Mouse (Mus musculus) kidney, embryonic 16.5 days (tissue): ENCODE results near the gene Sorbs2. TPM values are rescaled to one million over a fixed set of nuclear protein-coding genes. Genes with fewer than 3 reads are reported as not detected.
A peak's percentile ranks its signal among the peaks of the same experiment; 100 is the strongest.

Experiments
- ATAC-seq: fragments of 200-750 bp; cut with Nextera tagmentation; 2 replicates; pipeline ENCODE4 v1.8.0; 2017; ENCODE audit warnings: moderate TSS enrichment; ENCODE audit not compliant: low FRiP score, low TSS enrichment
- H3K27ac ChIP-seq: fragments of 300-500 bp; sonication (generic); 2 replicates; pipeline ENCODE4 v1.5.1; 2014; ENCODE audit warnings: low read length
- H3K27me3 ChIP-seq: fragments of 300-500 bp; sonication (generic); 2 replicates; pipeline ENCODE4 v1.6.1; 2014; ENCODE audit warnings: low read length, control low read depth, mixed read lengths; ENCODE audit not compliant: insufficient read depth
- H3K36me3 ChIP-seq: fragments of 300-500 bp; sonication (generic); 2 replicates; pipeline ENCODE4 v1.6.1; 2014; ENCODE audit warnings: low read length, control low read depth, mixed read lengths; ENCODE audit not compliant: insufficient read depth
- H3K4me1 ChIP-seq: fragments of 300-500 bp; sonication (generic); 2 replicates; pipeline ENCODE4 v1.6.1; 2014; ENCODE audit warnings: low read length, control low read depth, mixed read lengths; ENCODE audit not compliant: insufficient read depth
- H3K4me2 ChIP-seq: fragments of 300-500 bp; sonication (generic); replicated peaks from 2 replicates; pipeline ENCODE4 v1.6.1; 2014; ENCODE audit warnings: low read depth, low read length
- H3K4me3 ChIP-seq: fragments of 300-500 bp; sonication (generic); 2 replicates; pipeline ENCODE4 v1.5.1; 2014; ENCODE audit warnings: mild to moderate bottlenecking, low read length
- H3K9ac ChIP-seq: fragments of 300-500 bp; sonication (generic); replicated peaks from 2 replicates; pipeline ENCODE4 v1.6.1; 2014; ENCODE audit warnings: low read length
- H3K9me3 ChIP-seq: fragments of 300-500 bp; sonication (generic); 2 replicates; pipeline ENCODE4 v1.6.1; 2016; ENCODE audit warnings: low read length, control low read depth
- WGBS: fragments of 180-500 bp; shearing (Covaris S2); extraction: QIAGEN DNeasy Blood & Tissue Kit; methylation state at CpG from one replicate; pipeline ENCODE4 v1.1.7; 2014; 5-methylcytosine and 5-hydroxymethylcytosine counted together
- polyA plus RNA-seq: library from polyadenylated mRNA; unstranded; fragments of >200 nt; fragmentation: Nextera tagmentation; extraction: Ambion mirVana; gene quantifications from 2 replicates; pipeline ENCODE4 v1.2.1, GENCODE M21; 2015

Sorbs2 gene
- polyA plus RNA-seq, 1 experiment from 2014 or later = 35.5 TPM

DNA sequence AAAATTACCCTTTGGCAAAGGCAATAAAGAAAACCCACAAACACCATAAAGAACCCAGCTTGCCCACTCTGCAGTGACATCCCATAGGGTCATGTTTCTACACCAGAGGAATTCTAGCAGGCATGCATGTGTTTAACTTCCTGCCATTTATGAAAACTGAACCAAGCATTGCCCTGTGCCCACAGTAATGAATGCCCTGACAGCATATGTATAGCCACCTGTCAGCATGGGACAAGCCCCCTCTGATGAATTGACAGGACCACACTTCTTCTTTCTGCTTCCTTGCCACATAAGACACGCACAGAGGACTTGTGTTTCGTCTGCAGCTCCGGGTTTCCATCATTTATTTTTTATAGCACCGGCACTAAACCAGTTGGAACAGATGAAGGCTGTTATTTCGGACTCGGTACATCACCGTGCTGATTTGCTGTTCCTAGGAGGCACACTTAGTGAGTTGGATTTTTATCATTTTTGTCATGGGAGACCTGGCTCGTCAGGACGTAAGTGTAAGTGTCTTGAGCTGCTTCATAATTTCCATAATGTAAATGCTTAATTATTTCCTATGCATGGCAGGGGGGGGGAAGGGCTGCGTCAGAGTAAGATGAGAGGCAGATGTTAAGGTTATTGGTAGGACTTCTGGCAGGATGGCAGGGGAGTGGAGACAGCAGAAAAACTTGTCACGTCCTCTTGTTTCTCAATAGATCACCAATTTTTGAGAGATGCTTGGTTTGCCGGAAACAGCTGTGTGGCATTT is 180.5 kb downstream of the Sorbs2 start:
- H3K4me3 ChIP-seq = no peak overlapping the region
- H3K27ac ChIP-seq = peak overlapping the region; percentile 43
- no peak overlapping the region for H3K9ac ChIP-seq
- H3K36me3 ChIP-seq = no peaks in the 10 kb centered on the region
- H3K27me3 ChIP-seq = no peaks in the 10 kb centered on the region
- H3K4me1 ChIP-seq = peaks cover 36% of the 10 kb centered on the region
- peaks cover 6% of the 10 kb centered on the region for H3K9me3 ChIP-seq
- ATAC-seq = 0 out of 2 replicates have a peak, but pooled peaks have one; percentile 24
- 25% methylated on average over 12 of the region's 12 CpGs for WGBS
- peak overlapping the region; percentile 36; the same call in 1 of the 2 replicates for H3K4me2 ChIP-seq

DNA sequence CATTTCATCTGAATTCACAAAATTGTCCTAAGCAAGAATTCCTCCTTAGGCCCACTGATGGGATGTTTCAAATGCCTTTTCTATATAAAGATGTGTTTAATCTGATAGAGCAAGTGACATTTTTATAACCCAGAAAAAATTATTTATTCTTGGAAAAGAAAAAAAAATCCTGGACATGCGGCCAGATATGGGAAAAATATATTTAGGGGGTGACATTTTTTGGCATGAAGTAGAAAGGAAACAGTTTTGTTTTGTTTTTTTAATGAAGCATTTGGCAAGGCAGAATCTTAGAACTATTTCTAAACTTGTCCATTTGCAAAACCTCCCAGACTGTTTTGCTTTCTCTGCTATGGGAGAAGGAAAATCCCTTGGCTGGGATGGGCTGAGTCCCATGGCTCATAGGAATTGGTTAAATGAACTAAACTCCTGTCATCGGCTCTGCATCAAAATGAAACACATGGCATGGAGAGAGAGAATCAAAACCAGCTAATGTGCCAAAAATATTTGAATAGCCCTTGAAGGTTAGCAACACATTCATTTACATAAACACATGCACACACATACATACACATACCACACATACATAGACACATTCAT is 182.1 kb downstream of the Sorbs2 start:
- peaks cover 36% of the 10 kb centered on the region for H3K4me1 ChIP-seq
- no peak overlapping the region for H3K4me3 ChIP-seq
- no peaks in the 10 kb centered on the region for H3K27me3 ChIP-seq
- 53% methylated on average over 2 of the region's 2 CpGs for WGBS
- peak; percentile 50; the same call in 1 of the 2 replicates for ATAC-seq
- peaks cover 6% of the 10 kb centered on the region for H3K9me3 ChIP-seq
- H3K4me2 ChIP-seq = no peak overlapping the region
- no peaks in the 10 kb centered on the region for H3K36me3 ChIP-seq
- peak overlapping the region; percentile 54; the same call in 1 of the 2 replicates for H3K27ac ChIP-seq
- H3K9ac ChIP-seq = no peak overlapping the region

DNA sequence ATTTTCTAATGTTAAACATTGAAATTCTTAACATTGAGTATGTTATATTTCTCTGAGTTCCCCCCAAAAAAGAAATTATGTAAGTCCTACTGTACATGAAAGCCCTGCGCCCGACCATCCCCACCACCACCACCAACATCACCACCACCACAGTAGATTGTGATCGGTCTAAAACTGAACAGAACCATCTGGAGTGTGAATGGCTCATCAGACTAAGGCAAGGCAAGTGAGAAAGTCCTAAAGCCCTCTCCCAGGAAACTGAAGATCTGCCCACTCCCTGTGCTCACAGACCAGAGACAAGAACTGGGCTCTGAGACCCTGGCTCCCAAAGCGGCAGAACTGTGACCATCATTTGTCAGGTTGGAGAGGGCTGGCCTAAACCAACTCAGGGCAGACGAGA is 192.5 kb downstream of the Sorbs2 start:
- no peaks in the 10 kb centered on the region for H3K36me3 ChIP-seq
- H3K27me3 ChIP-seq = no peaks in the 10 kb centered on the region
- H3K4me1 ChIP-seq = no peaks in the 10 kb centered on the region
- no peak overlapping the region for H3K4me2 ChIP-seq
- H3K9me3 ChIP-seq = no peaks in the 10 kb centered on the region
- H3K4me3 ChIP-seq = no peak overlapping the region
- 91% methylated on average over 5 of the region's 5 CpGs for WGBS
- no peak for ATAC-seq
- no peak overlapping the region for H3K9ac ChIP-seq
- H3K27ac ChIP-seq = no peak overlapping the region

DNA sequence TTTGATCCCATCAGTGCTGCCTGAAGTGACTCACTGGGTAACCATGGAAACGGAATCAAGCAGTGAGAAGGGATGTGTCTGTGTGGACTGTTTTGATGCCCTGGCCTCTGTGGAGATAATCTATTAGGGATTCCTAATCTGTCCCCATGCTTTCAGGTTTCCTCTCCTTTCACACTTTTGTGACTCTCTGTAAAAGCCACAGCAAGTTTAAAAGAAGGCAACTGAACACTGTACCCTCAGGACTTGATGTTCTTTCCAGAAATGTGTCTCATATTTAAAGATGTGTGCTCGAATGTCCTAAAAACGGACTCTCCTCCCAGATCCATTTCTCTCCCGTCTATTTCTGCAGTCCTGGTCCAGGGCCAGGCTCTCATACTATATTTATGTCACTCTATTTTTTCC is 196.1 kb downstream of the Sorbs2 start:
- H3K36me3 ChIP-seq = no peaks in the 10 kb centered on the region
- no peaks in the 10 kb centered on the region for H3K9me3 ChIP-seq
- no peak overlapping the region for H3K4me2 ChIP-seq
- no peak for ATAC-seq
- no peak overlapping the region for H3K9ac ChIP-seq
- H3K27ac ChIP-seq = no peak overlapping the region
- H3K4me1 ChIP-seq = no peaks in the 10 kb centered on the region
- 66% methylated on average over 4 of the region's 4 CpGs for WGBS
- no peak overlapping the region for H3K4me3 ChIP-seq
- H3K27me3 ChIP-seq = no peaks in the 10 kb centered on the region

DNA sequence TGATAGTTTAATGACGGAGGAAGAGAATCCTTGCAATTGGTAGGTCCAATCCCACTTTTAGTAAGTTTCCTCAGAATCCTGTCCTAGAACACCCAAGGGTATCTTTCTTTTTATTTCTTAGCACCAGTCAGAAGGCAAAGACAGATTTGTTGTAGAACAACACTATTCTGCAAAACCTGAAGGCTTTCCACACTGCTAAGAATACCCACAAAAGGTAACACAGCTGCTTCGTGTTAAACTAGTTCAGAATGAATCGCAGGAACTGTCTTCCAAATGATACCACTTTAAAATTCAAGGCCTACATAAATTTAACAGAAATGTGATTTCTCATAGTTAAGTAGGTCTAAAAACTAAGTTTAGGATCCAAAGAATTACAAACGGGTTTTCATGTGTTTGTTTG is 201.5 kb downstream of the Sorbs2 start:
- Histone ChIP-seq H3K27ac (no peak overlapping the region), H3K9me3 (no peaks in the 10 kb centered on the region), H3K9ac (no peak overlapping the region), H3K4me3 (no peak overlapping the region), H3K27me3 (no peaks in the 10 kb centered on the region), H3K4me2 (no peak overlapping the region), H3K4me1 (no peaks in the 10 kb centered on the region), H3K36me3 (no peaks in the 10 kb centered on the region)
- ATAC-seq = no peak
- 82% methylated on average over 4 of the region's 4 CpGs for WGBS

DNA sequence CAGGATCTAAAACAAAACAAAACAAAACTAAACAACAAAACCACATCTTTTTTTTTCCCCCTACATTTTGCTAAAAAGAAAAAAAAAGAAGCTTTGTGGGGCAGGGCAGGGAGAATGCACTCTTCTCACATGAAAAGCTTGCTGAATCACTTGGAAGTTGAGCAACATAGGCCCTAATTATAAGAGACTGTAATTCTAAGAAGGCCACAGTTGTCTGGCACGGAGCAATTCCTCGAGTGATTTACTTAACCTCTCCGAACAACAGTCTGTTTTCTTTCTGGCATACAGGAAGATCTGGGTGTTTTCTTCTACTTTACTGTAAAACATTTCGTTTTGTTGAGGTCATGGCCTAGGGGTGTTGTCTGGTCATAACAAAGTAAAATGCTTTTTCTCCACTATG is 202.1 kb downstream of the Sorbs2 start:
- H3K27ac ChIP-seq = no peak overlapping the region
- H3K27me3 ChIP-seq = no peaks in the 10 kb centered on the region
- H3K9ac ChIP-seq = no peak overlapping the region
- H3K9me3 ChIP-seq = no peaks in the 10 kb centered on the region
- peaks cover 5% of the 10 kb centered on the region for H3K4me1 ChIP-seq
- no peak for ATAC-seq
- H3K36me3 ChIP-seq = no peaks in the 10 kb centered on the region
- no peak overlapping the region for H3K4me2 ChIP-seq
- 25% methylated on average over 4 of the region's 4 CpGs for WGBS
- H3K4me3 ChIP-seq = no peak overlapping the region

DNA sequence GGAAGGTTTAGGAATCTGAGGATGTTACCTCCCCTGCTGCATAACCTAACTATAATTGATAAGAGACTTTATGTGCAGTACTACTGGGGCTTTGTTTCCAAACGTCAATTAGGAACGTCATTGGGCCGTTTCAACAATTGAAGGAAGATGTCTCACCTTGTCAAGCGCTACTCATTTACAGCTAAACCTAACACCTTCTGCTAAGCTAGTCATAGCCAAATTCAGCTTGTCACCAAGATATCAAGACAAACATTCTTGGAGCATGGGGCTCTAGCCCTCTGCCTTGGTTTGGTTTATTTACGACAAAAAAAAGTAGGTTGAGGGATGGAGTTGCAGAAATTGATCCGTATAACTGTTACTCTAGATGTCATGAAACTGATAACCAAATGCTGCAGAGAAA is 205.0 kb downstream of the Sorbs2 start:
- H3K4me2 ChIP-seq = no peak overlapping the region
- H3K9ac ChIP-seq = no peak overlapping the region
- H3K27me3 ChIP-seq = no peaks in the 10 kb centered on the region
- no peaks in the 10 kb centered on the region for H3K36me3 ChIP-seq
- H3K9me3 ChIP-seq = no peaks in the 10 kb centered on the region
- 75% methylated on average over 6 of the region's 6 CpGs for WGBS
- ATAC-seq = no peak
- H3K27ac ChIP-seq = no peak overlapping the region
- H3K4me1 ChIP-seq = peaks cover 16% of the 10 kb centered on the region
- H3K4me3 ChIP-seq = no peak overlapping the region

DNA sequence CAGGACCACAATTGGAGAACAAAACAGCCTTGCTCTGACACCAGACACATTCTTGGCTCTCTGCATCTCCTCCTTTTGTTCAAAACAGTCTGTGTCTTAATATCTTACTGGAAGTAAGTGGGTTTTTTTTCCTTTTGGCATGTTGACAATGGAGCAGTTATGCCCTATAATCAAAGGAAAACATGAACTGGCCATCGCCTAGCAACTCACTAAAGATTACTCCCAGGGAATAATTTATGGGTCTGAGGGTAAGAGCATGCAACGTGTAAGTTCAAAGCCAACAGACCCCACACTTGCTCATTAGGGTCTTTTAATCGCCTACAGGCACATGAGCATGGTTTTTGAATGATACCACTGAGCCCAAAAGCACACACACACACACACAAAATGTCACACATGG is 207.2 kb downstream of the Sorbs2 start:
- peak; percentile 27; the same call in 1 of the 2 replicates for ATAC-seq
- Histone ChIP-seq H3K4me3 (no peak overlapping the region), H3K4me2 (no peak overlapping the region), H3K27ac (no peak overlapping the region), H3K36me3 (no peaks in the 10 kb centered on the region), H3K9me3 (no peaks in the 10 kb centered on the region), H3K4me1 (peaks cover 16% of the 10 kb centered on the region), H3K27me3 (no peaks in the 10 kb centered on the region), H3K9ac (no peak overlapping the region)
- WGBS = 6% methylated on average over 3 of the region's 3 CpGs

DNA sequence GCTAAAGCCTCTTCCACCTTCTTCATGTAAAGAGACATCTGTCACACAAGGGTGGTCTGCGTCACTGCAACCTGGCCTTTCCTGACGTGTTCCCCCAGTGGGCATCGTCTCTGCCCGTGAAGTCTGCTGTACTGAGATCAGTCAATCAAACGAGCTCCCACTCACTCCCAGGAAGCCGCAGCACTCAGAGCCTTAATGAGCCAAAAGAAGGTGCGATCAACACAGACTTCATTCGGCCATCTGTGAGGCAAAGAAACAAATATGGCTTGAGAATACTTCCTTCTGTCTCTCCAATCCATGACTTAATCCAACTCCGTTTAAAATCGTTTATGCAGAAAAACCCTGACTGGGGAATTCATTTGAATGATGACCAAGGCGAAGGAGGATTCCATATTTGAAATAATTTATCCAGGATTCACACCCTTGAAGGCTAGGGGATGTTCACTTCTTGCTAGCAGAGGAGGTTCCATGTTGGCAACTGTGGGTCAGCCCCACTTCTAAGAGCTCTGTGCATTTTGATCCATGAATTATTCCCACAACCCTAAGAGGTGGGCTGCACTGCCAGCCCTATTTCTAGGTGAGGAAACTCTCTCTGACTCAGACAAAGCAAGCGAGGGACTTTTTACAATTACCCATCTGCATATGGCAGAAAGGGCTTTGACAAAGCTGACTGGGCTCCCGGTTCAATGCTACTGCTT is 207.9 kb downstream of the Sorbs2 start:
- Histone ChIP-seq H3K4me2 (no peak overlapping the region), H3K9ac (no peak overlapping the region), H3K36me3 (no peaks in the 10 kb centered on the region), H3K4me3 (no peak overlapping the region), H3K27me3 (no peaks in the 10 kb centered on the region), H3K4me1 (peaks cover 16% of the 10 kb centered on the region), H3K9me3 (no peaks in the 10 kb centered on the region), H3K27ac (no peak overlapping the region)
- WGBS = 60% methylated on average over 13 of the region's 13 CpGs
- ATAC-seq = no peak

DNA sequence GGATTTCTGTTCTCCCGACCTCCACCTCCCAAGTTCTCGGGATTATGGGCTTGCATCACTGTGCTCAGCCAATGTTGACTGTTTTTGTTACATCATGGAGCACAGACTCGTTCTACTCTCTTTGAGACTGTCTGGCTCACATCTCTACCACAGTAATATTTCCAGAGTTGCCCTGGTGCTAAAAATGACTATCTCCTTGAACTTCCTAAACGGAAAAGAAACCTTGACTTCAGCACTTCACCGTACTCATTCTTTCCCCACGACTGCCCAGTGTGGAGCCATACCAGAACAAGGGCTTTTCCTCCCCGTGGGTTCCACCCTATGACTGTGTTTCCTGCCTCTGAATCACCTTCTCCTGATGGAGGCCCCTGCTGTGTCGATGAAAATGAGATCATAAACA is 212.2 kb downstream of the Sorbs2 start:
- Histone ChIP-seq H3K4me2 (no peak overlapping the region), H3K27ac (no peak overlapping the region), H3K9ac (no peak overlapping the region), H3K4me3 (no peak overlapping the region), H3K9me3 (no peaks in the 10 kb centered on the region), H3K4me1 (peaks cover 10% of the 10 kb centered on the region), H3K36me3 (no peaks in the 10 kb centered on the region), H3K27me3 (no peaks in the 10 kb centered on the region)
- 0 out of 2 replicates have a peak, but pooled peaks have one; percentile 46 for ATAC-seq
- 62% methylated on average over 8 of the region's 8 CpGs for WGBS
